Mouse (Mus musculus): Measurements from ENCODE around the gene Zfp709.

GRCm38 (mm10) chr8:71941776-71942175 is 60.0 kb downstream of the Zfp709 start:
- TF ChIP-seq CTCF (IDR thresholded peaks at IDR 0.05; ENCODE audit: insufficient read depth, low read depth, low read length): no peak
- no peak for TF ChIP-seq POLR2A (IDR thresholded peaks at IDR 0.05; ENCODE audit: insufficient read depth, low read depth, low read length)
